Mouse (Mus musculus) embryonic facial prominence, embryonic 14.5 days (tissue): ENCODE results near the gene Mob2. TPM values are rescaled to one million over a fixed set of nuclear protein-coding genes. Genes with fewer than 3 reads are reported as not detected.

ENCODE experiments used
- microRNA-seq: library from miRNA; unstranded; fragments of <30 nt; microRNA quantifications from one replicate; pipeline ENCODE4, GENCODE M21; 2016; ENCODE audit warnings: borderline number of aligned reads
- polyA plus RNA-seq: library from polyadenylated mRNA; unstranded; fragments of >200 nt; fragmentation: Nextera tagmentation; extraction: Ambion mirVana; gene quantifications from 2 replicates; pipeline ENCODE4 v1.2.1, GENCODE M21; 2014

Gene Mob2
- polyA plus RNA-seq, 1 experiment from 2014 or later: 65.8 TPM

Small RNA genes within 50 kb of the gene (microRNA-seq; reads per million reads assigned to microRNA genes)
- gene Mir3104: not detected

Other genes with a start within 250 kb of the Mob2 start
- 0.07 and 0.17 TPM in 2 replicates for gene Muc5b, start 222.0 kb downstream of the Mob2 start, polyA plus RNA-seq
- gene Tollip, start 142.6 kb downstream of the Mob2 start, polyA plus RNA-seq: 48.9 and 50.1 TPM in 2 replicates
- 1.3 TPM in 2 replicates for gene Brsk2, start 111.3 kb downstream of the Mob2 start, polyA plus RNA-seq
- 7.1 and 11.1 TPM in 2 replicates for gene Dusp8, start 34.8 kb upstream of the Mob2 start, polyA plus RNA-seq
- gene Gm45618, start 59.7 kb upstream of the Mob2 start, polyA plus RNA-seq: 0.28 TPM in 1 of 2 replicates, not detected in the other
- not detected in 2 replicates for gene Gm39115, start 75.0 kb upstream of the Mob2 start, polyA plus RNA-seq
- gene Gm45337, start 83.5 kb upstream of the Mob2 start, polyA plus RNA-seq: not detected in 2 replicates
- gene Gm29735, start 96.0 kb upstream of the Mob2 start, polyA plus RNA-seq: not detected in 2 replicates
- not detected in 2 replicates for gene Gm4553, start 104.7 kb upstream of the Mob2 start, polyA plus RNA-seq
- not detected in 2 replicates for gene Krtap5-2, start 114.9 kb upstream of the Mob2 start, polyA plus RNA-seq
- gene Gm10153, start 129.3 kb upstream of the Mob2 start, polyA plus RNA-seq: not detected in 2 replicates
- not detected in 2 replicates for gene Krtap5-3, start 140.3 kb upstream of the Mob2 start, polyA plus RNA-seq
- not detected in 2 replicates for gene Gm7579, start 150.8 kb upstream of the Mob2 start, polyA plus RNA-seq
- 0.19 TPM in 1 of 2 replicates, not detected in the other for gene Krtap5-5, start 168.9 kb upstream of the Mob2 start, polyA plus RNA-seq
- gene Gm40460, start 180.0 kb upstream of the Mob2 start, polyA plus RNA-seq: not detected in 2 replicates
- gene Gm2431, start 197.3 kb upstream of the Mob2 start, polyA plus RNA-seq: not detected in 2 replicates
- gene Gm4559, start 213.3 kb upstream of the Mob2 start, polyA plus RNA-seq: not detected in 2 replicates
- gene Krtap5-1, start 236.1 kb upstream of the Mob2 start, polyA plus RNA-seq: not detected in 2 replicates
- gene Krtap5-4, start 242.5 kb upstream of the Mob2 start, polyA plus RNA-seq: not detected in 2 replicates